Mouse (Mus musculus) left cerebral cortex, postnatal 4 days (tissue): ENCODE results near the gene Slco1a6. TPM values are rescaled to one million over a fixed set of nuclear protein-coding genes. Genes with fewer than 3 reads are reported as not detected.

Experiments
- DNase-seq: peaks from one replicate; pipeline ENCODE4 v3.0.0-alpha.2; 2022
- intact Hi-C: fragments of 180-260 bp; cut with DNase I; formaldehyde crosslinking; loops from one replicate; pipeline ENCODE4 v1.15.1; 2025
- total RNA-seq, 2 experiments: library from RNA; stranded (reverse); gene quantifications; 2 replicates each; pipeline ENCODE4 v1.2.3; 2021

Slco1a6 gene
- total RNA-seq, 2 experiments from 2014 or later = 2.1 to 4.9 TPM

DNA sequence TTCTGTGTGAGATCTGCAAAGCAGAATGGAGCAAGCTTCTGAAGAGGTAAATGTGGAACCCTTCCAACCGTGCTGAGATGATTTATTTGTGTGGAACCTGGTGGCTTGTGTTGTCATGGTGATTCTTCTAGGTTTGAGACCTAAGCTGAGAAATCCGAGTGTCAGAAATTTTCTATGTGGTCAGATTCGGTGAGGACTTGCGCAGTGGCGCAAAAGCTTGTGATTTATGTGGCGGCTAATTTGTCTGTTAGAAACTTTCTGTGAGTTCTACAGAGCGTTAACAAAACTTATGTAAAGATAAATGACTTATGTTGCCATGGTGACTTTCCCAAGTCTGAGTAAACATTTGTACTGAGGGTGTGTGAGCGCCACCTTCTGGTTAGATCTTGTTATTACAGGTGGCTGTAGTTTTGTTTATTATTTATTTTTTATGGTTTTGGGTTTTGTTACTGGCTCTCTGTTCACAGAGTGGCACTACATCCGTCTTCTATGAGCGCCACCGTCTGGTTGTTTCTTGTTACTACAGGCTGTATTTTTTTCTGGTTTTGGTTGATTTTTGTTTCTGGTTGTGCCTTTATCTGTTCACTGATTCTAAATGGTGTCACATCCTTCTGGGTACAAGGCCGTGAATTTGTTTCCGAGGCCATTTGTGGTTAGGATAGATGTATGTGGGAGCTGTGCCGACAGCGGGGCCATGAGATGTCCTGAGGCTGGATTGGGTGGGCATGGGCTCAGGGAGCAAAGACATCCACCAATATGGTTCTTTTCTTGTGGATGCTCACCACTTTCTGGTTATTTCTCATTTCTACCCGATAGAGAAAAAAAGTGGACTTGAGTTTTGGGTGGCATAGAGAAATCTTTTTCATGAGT is 167.8 kb downstream of the Slco1a6 start:
- intact Hi-C loops = loop anchor here (10.0 kb wide), 1 partner anchor 556 kb away; no protein-coding TSS in a partner anchor
- peak; percentile 27 for DNase-seq

- no peak for DNase-seq
- intact Hi-C loops = no loop called here
Observed at GRCm38 (mm10) chr6:142035771-142036170, 172.6 kb downstream of the Slco1a6 start.

Other genes starting within 250 kb of the Slco1a6 start
- gene Gm6614, start 197.1 kb downstream of the Slco1a6 start, total RNA-seq = not detected
- not detected for gene Iapp, start 89.9 kb upstream of the Slco1a6 start, total RNA-seq
- gene Slco1a5, start 114.5 kb upstream of the Slco1a6 start, total RNA-seq = under 1 TPM; 0.14 to 0.16 TPM
- gene Pyroxd1, start 137.1 kb upstream of the Slco1a6 start, total RNA-seq = 10 to 100 TPM; 17.1 to 18.9 TPM
- gene Recql, start 178.6 kb upstream of the Slco1a6 start, total RNA-seq = 10 to 100 TPM; 24.8 to 36.5 TPM
- gene Golt1b, start 178.7 kb upstream of the Slco1a6 start, total RNA-seq = 10 to 100 TPM; 34.4 to 35.8 TPM
- gene Spx, start 204.9 kb upstream of the Slco1a6 start, total RNA-seq = 1 to 10 TPM in 1 of 2 experiments, under 1 TPM in 1; 0.94 to 2.3 TPM